Mouse (Mus musculus) frontal cortex, postnatal 14 days (tissue): Measurements from ENCODE around the gene Atp5s.

Experiments used
- DNase-seq, 2 experiments: peaks; one replicate each; pipeline ENCODE4 v3.0.0; 2022; ENCODE audit warnings: low spot score in 2 of 2

Gene Atp5s

DNA sequence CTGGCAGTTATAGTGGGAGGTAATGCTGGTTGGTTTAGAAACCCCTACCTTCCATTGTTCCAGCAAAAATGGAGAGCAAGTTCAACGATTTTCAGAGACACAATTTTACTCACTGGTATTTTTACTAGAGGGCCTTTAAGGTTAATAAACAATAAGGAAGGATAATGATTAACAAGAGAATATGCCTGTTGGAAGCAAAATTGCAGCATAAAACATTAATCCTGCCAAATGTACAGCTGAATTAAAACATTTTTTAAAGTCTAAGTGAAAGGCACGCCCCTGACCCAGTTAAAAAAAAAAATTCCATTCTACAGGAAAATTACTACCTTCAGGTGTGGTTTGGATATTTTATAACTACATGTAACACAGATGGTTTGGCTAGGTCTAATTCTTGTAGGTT is 53.2 kb downstream of the Atp5s start:
- DNase-seq, result no peak

DNA sequence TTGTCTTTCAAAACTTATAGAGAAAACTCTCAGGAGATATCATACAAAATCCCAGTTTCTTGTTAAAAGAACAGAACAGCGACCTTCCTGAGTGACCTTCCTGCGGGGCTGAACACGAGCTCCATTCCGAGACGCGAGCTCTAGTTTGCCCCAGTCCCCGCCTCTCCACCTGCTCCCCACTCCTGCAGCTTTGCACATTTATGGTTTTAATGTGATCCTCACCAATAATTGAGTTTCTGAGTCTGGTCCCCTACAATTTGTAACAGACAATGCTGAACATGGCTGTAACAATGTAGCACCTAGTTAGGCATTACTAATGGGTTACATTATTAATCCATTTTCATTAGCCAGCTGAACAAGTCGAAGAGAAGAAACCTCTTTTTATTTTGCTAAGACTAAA is 56.7 kb downstream of the Atp5s start:
- no peak for DNase-seq

DNA sequence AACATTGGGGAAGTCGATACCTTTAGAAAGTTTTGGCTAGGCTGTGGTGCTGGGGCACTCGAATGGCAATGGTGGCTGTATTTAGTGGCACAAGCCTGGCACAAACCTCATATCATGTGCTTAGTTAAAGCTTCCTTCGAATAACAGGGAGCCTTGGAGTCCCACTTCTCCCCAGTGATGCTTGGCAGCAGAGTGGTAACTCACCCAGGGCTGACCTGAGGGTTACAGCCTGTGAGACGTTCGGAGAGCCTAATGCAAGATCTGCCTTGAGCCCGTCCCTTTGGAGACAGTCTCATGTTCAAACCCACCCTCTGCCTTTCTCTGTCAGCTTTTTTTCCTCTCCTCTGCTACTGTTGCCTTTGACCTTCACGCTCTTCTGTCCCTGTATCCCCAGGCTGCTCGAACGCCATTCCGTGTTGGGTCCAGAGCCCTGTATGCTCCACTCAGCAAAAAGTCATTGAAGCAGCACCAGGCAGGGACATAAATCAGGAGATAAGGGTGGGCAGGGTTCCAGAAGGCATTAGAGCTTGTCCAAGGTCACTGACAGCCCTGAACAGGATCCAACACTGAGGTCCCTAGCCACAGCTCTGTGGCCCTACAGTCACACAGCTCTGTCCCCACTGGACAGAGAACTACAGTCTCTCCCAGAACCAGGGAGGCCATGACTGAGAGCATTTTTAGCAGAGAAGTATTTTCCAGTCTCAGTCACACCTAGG is 57.3 kb downstream of the Atp5s start:
- DNase-seq, result no peak

DNA sequence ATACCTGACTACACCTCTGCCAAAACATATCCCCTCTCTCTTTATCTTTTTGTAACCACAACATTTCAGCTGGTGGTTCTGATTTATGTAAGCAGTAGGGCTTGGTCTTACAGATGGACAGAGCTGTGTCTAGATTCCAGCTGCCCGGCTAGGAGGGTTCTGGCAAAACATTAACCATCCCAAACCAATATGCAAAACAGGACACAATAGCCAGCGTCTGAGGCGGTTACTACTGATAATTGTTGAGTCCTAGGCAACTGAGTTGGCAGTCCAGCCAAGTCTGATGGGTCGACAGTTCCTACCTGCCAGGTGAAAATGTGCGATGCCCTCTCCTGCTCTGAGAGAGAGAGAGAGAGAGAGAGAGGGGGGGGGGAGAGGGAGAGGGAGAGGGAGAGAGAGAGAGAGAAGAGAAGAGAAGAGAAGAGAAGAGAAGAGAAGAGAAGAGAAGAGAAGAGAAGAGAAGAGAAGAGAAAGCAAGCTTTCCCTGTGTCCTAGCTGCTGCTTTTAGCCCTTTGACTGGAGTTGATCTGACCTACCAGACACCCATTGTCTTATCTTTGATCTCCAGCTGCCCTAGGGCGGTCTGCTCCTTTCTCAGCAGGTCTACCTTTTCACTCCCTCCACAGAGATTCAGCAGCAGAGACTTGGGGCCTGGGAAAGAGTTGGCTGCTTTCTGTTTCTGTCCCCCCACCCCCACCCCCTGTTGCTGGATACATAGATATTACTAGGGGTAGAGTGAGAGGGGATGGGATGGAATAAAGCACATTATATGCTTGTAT is 58.7 kb downstream of the Atp5s start:
- no peak for DNase-seq

DNA sequence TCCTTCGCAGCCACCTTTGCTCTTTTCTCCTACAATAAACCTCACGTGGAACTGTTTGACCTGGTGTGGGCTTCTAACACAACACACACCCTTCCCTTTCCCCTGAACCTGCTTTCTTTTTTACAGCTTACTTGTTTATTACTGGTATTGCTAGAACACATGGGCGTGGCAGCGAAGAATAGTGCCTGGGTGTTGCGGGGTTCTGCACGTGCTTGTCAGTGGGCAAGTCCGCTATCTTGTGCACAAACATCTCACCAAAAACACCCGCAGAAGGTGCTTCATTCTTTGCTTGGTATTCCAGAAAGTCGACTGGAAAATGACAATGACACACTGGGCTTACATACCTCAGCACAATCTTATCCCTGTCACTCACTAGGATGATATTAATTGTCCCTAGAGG is 60.7 kb downstream of the Atp5s start:
- DNase-seq, result no peak

DNA sequence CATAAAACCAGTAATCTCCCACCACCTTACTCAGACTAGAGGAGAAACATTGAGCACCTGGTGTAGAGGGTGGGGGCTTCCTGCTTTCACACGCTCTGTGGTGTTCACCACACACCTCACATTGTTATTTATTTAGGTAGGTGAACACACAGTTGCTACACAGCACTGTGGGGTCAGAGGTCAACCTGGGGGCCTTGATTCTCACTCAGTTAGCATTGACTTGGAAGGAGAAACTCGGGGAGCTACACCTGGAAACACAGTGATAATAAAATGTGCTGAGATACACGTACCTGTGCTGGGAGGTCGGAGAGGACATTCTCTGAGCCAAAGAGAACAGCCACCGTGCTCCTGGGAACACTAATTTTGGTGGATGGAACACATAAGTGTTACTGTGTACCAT is 63.6 kb downstream of the Atp5s start:
- no peak for DNase-seq

DNA sequence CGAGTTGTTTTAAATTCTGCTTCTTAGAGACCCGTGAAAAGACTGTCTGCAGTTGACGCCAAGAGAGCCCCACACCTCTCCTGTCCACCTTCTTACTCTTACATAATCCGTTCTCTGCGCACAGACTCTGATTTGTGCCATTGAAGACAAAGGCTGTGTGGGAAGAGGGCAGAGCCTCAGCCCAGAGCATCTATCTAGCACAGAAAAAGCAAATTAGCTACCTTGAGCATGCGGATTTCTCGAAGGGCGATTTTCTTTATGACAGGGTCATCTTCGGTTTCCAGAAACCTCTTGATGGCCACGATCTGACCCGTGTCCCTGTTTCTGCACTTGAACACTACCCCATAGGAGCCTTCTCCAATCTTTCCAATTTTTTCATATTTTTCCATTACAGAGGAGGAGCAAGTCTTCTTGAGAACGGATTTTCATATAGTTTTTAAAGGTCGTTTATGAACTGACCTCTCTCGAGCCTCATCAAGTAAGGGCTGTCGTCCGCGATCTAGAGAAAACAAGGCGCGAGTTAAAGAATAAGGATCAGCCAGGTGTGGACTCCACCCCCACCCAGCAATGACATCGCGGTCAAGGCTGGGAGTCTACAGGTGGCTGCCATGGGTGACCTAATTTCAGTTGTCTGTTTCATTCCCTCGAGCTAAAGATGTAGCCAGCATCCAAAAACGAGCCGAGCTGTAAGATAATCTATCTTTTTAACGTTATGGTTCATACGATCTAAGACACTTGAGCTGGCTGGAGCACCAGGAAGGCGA is 65.2 kb downstream of the Atp5s start:
- no peak for DNase-seq

DNA sequence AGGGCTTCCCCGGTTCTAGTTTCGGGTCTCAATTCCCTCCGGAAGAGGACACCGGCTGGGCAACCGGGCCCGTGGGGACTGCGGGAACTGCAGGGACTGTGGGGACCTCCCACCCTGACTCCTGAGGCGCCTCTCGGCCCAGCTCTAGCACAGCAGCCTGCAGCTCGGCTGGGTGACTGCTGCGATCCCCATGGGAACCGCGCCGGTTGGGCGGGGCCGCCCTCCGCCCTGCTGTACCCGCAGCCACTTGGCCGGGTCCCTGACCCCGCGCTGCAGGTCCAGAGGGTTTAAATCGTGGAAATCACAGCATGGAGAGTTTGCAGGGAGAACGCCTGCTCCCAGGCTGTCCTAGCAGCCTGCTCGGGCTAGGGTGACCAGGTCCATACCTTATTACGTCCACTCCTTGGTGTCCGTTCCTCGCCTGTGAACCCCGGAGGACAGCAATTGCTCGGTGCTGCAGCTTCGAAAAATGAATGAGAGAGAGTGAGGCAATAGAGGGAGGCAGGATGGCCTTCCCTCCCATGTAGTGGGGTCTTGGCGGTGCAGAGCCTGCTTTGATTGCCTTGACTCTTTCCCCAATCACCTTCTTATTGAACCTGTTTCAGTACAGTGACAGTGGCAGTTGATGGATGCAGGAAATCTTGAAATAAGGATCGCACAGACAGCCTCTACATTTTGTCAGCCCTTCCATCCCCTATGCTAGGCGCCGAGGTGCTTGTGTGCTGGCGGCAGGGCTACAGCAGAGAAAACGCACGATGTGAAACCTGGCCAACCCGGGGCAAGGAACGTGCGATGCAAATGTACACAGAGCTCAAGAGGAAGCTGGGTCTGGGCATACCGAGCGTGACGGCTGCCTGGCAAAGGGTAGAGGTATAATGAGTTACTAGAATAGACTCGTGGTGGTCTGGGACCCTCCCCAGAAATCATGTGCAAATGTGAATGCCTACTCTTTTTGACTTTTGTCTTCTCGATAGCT is 66.1 kb downstream of the Atp5s start, which contains the start of gene Cdkl1:
Gene Cdkl1, minus strand, starts transcription at position 738 of the 976 bp plus-strand sequence.
- peak; percentile 57 to 63 for DNase-seq
